In genomic region chr15:22318992-22319391, GRCm38 (mm10) we compare ENCODE assay signal across 17 mouse cellular contexts.
A peak's percentile ranks its signal among the peaks of the same experiment; 100 is the strongest.
DNase-seq lines count a peak whose midpoint lies in the region; ATAC-seq lines count a peak whose summit lies in the region.
"Had no signal": no experiment of that assay in that cellular context is flagged by ENCODE, and none has a peak within 500 bp of the region (broad histone marks: within the 10 kb centered on the region; RNA-seq: fewer than 3 reads in every experiment).

No protein-coding gene starts in this region.

- ATAC-seq in erythroid progenitor cell, adult 5-6 weeks (replicated peaks; ENCODE audit: low FRiP score, poor library complexity, severe bottlenecking): no peak
- ATAC-seq: activated CD4-positive, CD25-positive, alpha-beta regulatory T cell, adult 4 months; forebrain, embryonic 14.5 days; inflammation-experienced regulatory T-cells, adult 6 months; intestine, postnatal 0 days; Patski had no signal

- peak; percentile 49 for DNase-seq in brain, adult 2 months (ENCODE audit: low read depth, low spot score)
- peak; percentile 10 for DNase-seq in cerebellum, adult 11 months
- peak; percentile 11 for DNase-seq in cerebellum, adult 8-10 months
- peak; percentile 77 to 89 for DNase-seq in cerebellum, postnatal 14 days
- no peak for DNase-seq in adrenal gland, postnatal 4 days (ENCODE audit: low spot score in 2 of 2)
- no peak for DNase-seq in kidney, postnatal 4 days
- DNase-seq: adrenal gland, postnatal 14 days; gastrocnemius, postnatal 36 days; heart, adult 11 months; heart, postnatal 14 days; kidney, adult 8-10 months had no signal

Comparison
In these comparisons a context has a peak if more than half of its experiments do, and no peak if none do; other contexts are left out.
1. DNase-seq: peak in brain, adult 2 months (single experiment), cerebellum, adult 11 months (single experiment), cerebellum, adult 8-10 months (single experiment) and cerebellum, postnatal 14 days (2 of 2); none in adrenal gland, postnatal 4 days (0 of 2) and kidney, postnatal 4 days (0 of 2).